Mouse (Mus musculus) liver, postnatal 0 days (tissue): ENCODE data around the gene Map2k3.

Experiments used
- CTCF ChIP-seq: sonication (generic); IDR thresholded peaks from 2 replicates; pipeline ENCODE4 v1.5.1; 2016; ENCODE audit warnings: antibody characterized with exemption, low read depth
- EP300 ChIP-seq: IDR thresholded peaks from 2 replicates; pipeline ENCODE4 v1.6.1; 2016; ENCODE audit warnings: antibody characterized with exemption, low read depth, mild to moderate bottlenecking

DNA sequence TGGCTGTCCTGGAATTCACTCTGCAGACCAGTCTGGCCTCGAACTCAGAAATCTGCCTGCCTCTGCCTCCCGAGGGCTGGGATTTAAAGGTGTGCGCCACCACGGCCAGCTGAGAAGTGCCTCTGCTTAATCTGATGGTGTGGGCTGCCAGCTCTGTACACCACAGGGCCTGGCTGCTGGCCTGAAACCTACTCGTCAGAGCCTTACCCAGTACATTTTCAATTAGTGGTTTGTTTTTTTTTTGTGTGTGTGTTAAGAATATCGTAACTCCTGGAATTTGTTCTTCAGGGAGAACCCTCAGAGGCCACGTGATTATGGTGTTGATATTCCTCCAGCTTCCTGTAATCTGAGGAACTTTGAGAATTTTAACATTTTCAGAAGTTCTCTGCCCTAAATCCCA is 29.8 kb upstream of the Map2k3 start:
- no peak for TF ChIP-seq CTCF
- no peak for TF ChIP-seq EP300
